18 mouse cellular contexts compared by ENCODE assay signal in the genomic region with DNA sequence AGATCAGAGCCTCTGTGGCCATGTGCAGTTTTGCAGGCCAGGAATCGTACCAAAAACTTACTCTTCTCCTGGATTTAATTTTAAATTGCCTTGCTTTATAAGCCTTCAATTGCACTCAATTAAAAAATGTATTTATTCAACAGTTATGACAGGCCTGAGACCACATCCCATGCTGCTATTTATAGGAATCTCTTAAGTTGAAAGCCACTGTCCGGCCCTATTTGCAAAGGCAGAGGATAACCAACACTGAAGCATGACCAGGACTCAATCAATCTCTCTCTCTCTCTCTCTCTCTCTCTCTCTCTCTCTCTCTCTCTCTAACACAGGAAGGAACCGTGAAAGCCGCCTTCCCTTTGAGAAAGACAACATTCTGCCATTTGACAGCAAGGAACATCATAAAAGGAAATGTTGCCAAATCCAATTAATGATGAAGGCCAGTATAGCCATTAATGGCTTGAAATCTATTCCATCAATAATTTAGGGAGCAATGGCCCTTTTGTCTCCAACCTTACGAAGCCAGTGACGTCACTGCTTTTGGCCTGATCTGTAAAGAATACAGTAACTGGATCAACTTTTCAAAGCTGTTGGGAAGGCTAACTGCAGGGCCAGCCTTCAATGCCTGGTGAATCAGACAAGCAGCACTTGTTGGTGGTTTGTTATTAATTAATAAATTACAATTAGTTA. TPM values are rescaled to one million over a fixed set of nuclear protein-coding genes. Genes with fewer than 3 reads are reported as not detected.
DNase-seq lines count a peak whose midpoint lies in the region; ATAC-seq and TF ChIP-seq lines count a peak whose summit lies in the region.
"Had no signal": no experiment of that assay in that cellular context is flagged by ENCODE, and none has a peak within 500 bp of the region (broad histone marks: within the 10 kb centered on the region; RNA-seq: fewer than 3 reads in every experiment).

No protein-coding gene starts in this region.

- H3K9me3 ChIP-seq in neural tube, embryonic 11.5 days (ENCODE audit: control insufficient read depth, low read length) = no peaks in the 10 kb centered on the region
- no peaks in the 10 kb centered on the region for H3K9me3 ChIP-seq in hindbrain, postnatal 0 days (ENCODE audit: low read length)
- H3K9me3 ChIP-seq: embryonic facial prominence, embryonic 12.5 days had no signal

- no peak overlapping the region for H3K4me3 ChIP-seq in liver, adult 2 months (ENCODE audit: insufficient read depth, low read depth, low read length)
- no peak overlapping the region for H3K4me3 ChIP-seq in neural tube, embryonic 11.5 days (ENCODE audit: low read depth, low read length)
- no peak overlapping the region for H3K4me3 ChIP-seq in hindbrain, postnatal 0 days (ENCODE audit: low read length)
- H3K4me3 ChIP-seq: embryonic facial prominence, embryonic 12.5 days had no signal

- peak; percentile 91 for DNase-seq in liver, adult 2 months (ENCODE audit: extremely low read depth, low read depth, low spot score)
- no peak for DNase-seq in liver
- no peak for DNase-seq in neural tube, embryonic 11.5 days (ENCODE audit: low spot score)
- DNase-seq in neural tube, embryonic 10.5 days (ENCODE audit: extremely low spot score, low spot score) = no peak
- peak; percentile 36 for DNase-seq in hindbrain, postnatal 0 days (ENCODE audit: low spot score)
- DNase-seq in thymus, postnatal 14 days = no peak
- DNase-seq: cerebellum, postnatal 36 days; gastrocnemius, postnatal 36 days; heart, postnatal 36 days; kidney, adult 2 months; layer of hippocampus, postnatal 36 days; left cerebral cortex, postnatal 4 days; lung, postnatal 14 days; right cerebral cortex, postnatal 4 days had no signal

- H3K4me1 ChIP-seq in liver, adult 2 months (ENCODE audit: control insufficient read depth, insufficient read depth, low read length) = peaks cover 30% of the 10 kb centered on the region
- peaks cover 5% of the 10 kb centered on the region; the same call in 1 of the 2 replicates for H3K4me1 ChIP-seq in neural tube, embryonic 11.5 days (ENCODE audit: control insufficient read depth, insufficient read depth, low read length)
- no peaks in the 10 kb centered on the region for H3K4me1 ChIP-seq in hindbrain, postnatal 0 days (ENCODE audit: insufficient read depth, low read length)

- WGBS in liver, adult 2 months = 22% methylated on average over 6 of the region's 6 CpGs
- 77% methylated on average over 6 of the region's 6 CpGs for WGBS in neural tube, embryonic 11.5 days
- 43% methylated on average over 6 of the region's 6 CpGs for WGBS in hindbrain, postnatal 0 days

- no peak for TF ChIP-seq POLR2A in liver, adult 2 months (IDR thresholded peaks at IDR 0.05; ENCODE audit: extremely low read depth, insufficient read depth, low read length)

- H3K9ac ChIP-seq in liver, adult 2 months (ENCODE audit: low read depth, low read length) = no peak overlapping the region
- H3K9ac ChIP-seq in neural tube, embryonic 11.5 days (ENCODE audit: low read length) = no peak overlapping the region
- 0 out of 2 replicates have a peak overlapping the region, but pooled peaks have one; percentile 3 for H3K9ac ChIP-seq in hindbrain, postnatal 0 days (replicated peaks; ENCODE audit: low read length)
- H3K9ac ChIP-seq: embryonic facial prominence, embryonic 12.5 days had no signal

- TF ChIP-seq CTCF in liver, adult 2 months (IDR thresholded peaks at IDR 0.05; ENCODE audit: low read depth, low read length) = no peak
- no peak for TF ChIP-seq CTCF in hindbrain, postnatal 0 days (IDR thresholded peaks at IDR 0.05; ENCODE audit: low read depth)

- H3K27ac ChIP-seq in liver, adult 2 months (replicated peaks; ENCODE audit: insufficient read depth, low read depth, low read length) = peak overlapping the region; percentile 91
- H3K27ac ChIP-seq in neural tube, embryonic 11.5 days (ENCODE audit: low read depth, low read length) = no peak overlapping the region
- H3K27ac ChIP-seq in hindbrain, postnatal 0 days = peak overlapping the region; percentile 58
- H3K27ac ChIP-seq: embryonic facial prominence, embryonic 12.5 days had no signal

- H3K27me3 ChIP-seq in liver, adult 2 months (ENCODE audit: control insufficient read depth, insufficient read depth, low read length) = no peaks in the 10 kb centered on the region
- H3K27me3 ChIP-seq in neural tube, embryonic 11.5 days (ENCODE audit: control insufficient read depth, insufficient read depth, low read length) = no peaks in the 10 kb centered on the region
- H3K27me3 ChIP-seq in hindbrain, postnatal 0 days (ENCODE audit: insufficient read depth, low read length) = no peaks in the 10 kb centered on the region
- H3K27me3 ChIP-seq: embryonic facial prominence, embryonic 12.5 days had no signal

- H3K4me2 ChIP-seq in neural tube, embryonic 11.5 days (ENCODE audit: low read depth) = no peak overlapping the region
- H3K4me2 ChIP-seq in hindbrain, postnatal 0 days (ENCODE audit: low read depth, low read length) = no peak overlapping the region
- H3K4me2 ChIP-seq: embryonic facial prominence, embryonic 12.5 days had no signal

- peak; percentile 8; the same call in 1 of the 2 replicates for ATAC-seq in neural tube, embryonic 11.5 days (ENCODE audit: insufficient read depth, low FRiP score, low TSS enrichment)
- ATAC-seq in hindbrain, postnatal 0 days = peak; percentile 39; the same call in 1 of the 2 replicates
- ATAC-seq in inflammation-experienced regulatory T-cells, adult 6 months = no peak
- ATAC-seq: activated CD4-positive, CD25-positive, alpha-beta regulatory T cell, adult 4 months had no signal

- H3K36me3 ChIP-seq in liver, adult 2 months (ENCODE audit: control insufficient read depth, insufficient read depth, low read length) = peaks cover 11% of the 10 kb centered on the region; the same call in 1 of the 2 replicates
- no peaks in the 10 kb centered on the region for H3K36me3 ChIP-seq in neural tube, embryonic 11.5 days (ENCODE audit: control insufficient read depth, insufficient read depth, low read length)
- peaks cover 3% of the 10 kb centered on the region; the same call in 1 of the 2 replicates for H3K36me3 ChIP-seq in hindbrain, postnatal 0 days (ENCODE audit: insufficient read depth, low read length)

- peaks cover 17% of the 10 kb centered on the region; the same call in 1 of the 2 replicates for H3K79me2 ChIP-seq in liver, adult 2 months (ENCODE audit: control insufficient read depth, insufficient read depth, low read length)

RNA-seq across cellular contexts. Expression of a gene that starts 26.2 kb away (rescaled TPM):
- total RNA-seq in liver, adult 2 months (2014; rRNA removed) = 0.07 TPM in 1 of 2 replicates, not detected in the other
- not detected in 2 replicates for polyA plus RNA-seq in liver, adult 2 months (2012; rRNA removed)
- 0.11 TPM in 1 of 2 replicates, not detected in the other for polyA plus RNA-seq in neural tube, embryonic 11.5 days (2014; fragmentation: Nextera tagmentation; extraction: Ambion mirVana)
- total RNA-seq in hindbrain, postnatal 0 days (2014; rRNA removed) = 5.7 and 10.3 TPM in 2 replicates
- polyA plus RNA-seq in hindbrain, postnatal 0 days (2015; fragmentation: Nextera tagmentation; extraction: Ambion mirVana) = 0.81 and 1.0 TPM in 2 replicates
- under 1 TPM in 1 of 3 experiments, not detected in 2; 0.20 TPM for polyA plus RNA-seq in inflammation-experienced regulatory T-cells, adult 6 months (2017; shearing (Covaris generic))
- polyA plus RNA-seq: thymus, postnatal 0 days had no signal

RNA-seq across cellular contexts. Expression of a gene that starts 39.2 kb away (rescaled TPM):
- total RNA-seq in liver, adult 2 months (2014; rRNA removed) = 32.4 and 49.3 TPM in 2 replicates
- polyA plus RNA-seq in liver, adult 2 months (2012; rRNA removed) = 102 and 104 TPM in 2 replicates
- polyA plus RNA-seq in neural tube, embryonic 11.5 days (2014; fragmentation: Nextera tagmentation; extraction: Ambion mirVana) = 59.3 and 63.1 TPM in 2 replicates
- total RNA-seq in hindbrain, postnatal 0 days (2014; rRNA removed) = 88.7 and 89.7 TPM in 2 replicates
- polyA plus RNA-seq in hindbrain, postnatal 0 days (2015; fragmentation: Nextera tagmentation; extraction: Ambion mirVana) = 62.6 and 67.4 TPM in 2 replicates
- polyA plus RNA-seq in inflammation-experienced regulatory T-cells, adult 6 months (2017; shearing (Covaris generic)) = 10 to 100 TPM in 2 of 3 experiments, 1 to 10 TPM in 1; 7.1 to 14.5 (median 10.9) TPM

Comparison
In these comparisons a context has a peak if more than half of its experiments do, and no peak if none do; other contexts are left out.
1. DNase-seq: peak in liver, adult 2 months (single experiment) and hindbrain, postnatal 0 days (single experiment); none in liver (single experiment), neural tube, embryonic 11.5 days (single experiment), neural tube, embryonic 10.5 days (single experiment) and thymus, postnatal 14 days (single experiment).